In the genomic region with DNA sequence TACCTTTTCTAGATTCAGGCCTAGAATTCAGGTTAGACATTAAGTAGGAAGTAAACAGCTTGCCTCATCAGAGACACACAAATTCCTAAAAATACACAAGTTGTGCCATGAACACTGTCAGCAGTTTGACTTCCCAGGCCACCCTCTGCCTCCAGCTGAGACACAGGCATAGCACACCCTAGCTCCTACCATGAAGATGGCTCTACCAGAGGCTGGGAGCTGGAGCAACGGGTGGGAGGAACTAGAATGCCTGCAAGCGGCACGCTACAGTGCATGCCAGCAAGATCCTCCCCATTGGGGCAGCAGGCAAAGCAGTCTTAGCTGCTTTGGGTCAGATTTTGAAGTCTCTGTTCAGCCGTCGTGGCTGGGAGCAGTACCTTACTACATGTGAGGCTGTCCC, we compare ENCODE assay signal across 14 mouse cellular contexts. TPM values are rescaled to one million over a fixed set of nuclear protein-coding genes. Genes with fewer than 3 reads are reported as not detected.
DNase-seq lines count a peak whose midpoint lies in the region; ATAC-seq and TF ChIP-seq lines count a peak whose summit lies in the region.
"Had no signal": no experiment of that assay in that cellular context is flagged by ENCODE, and none has a peak within 500 bp of the region (broad histone marks: within the 10 kb centered on the region; RNA-seq: fewer than 3 reads in every experiment).

No protein-coding gene starts in this region.

- no peaks in the 10 kb centered on the region for H3K9me3 ChIP-seq in forebrain, embryonic 13.5 days (replicated peaks)
- H3K9me3 ChIP-seq in forebrain, embryonic 14.5 days (replicated peaks; ENCODE audit: control insufficient read depth, low read length): no peaks in the 10 kb centered on the region
- H3K9me3 ChIP-seq in hindbrain, embryonic 10.5 days: no peaks in the 10 kb centered on the region
- no peaks in the 10 kb centered on the region for H3K9me3 ChIP-seq in hindbrain, embryonic 11.5 days (ENCODE audit: control insufficient read depth, low read length)
- no peaks in the 10 kb centered on the region for H3K9me3 ChIP-seq in midbrain, postnatal 0 days (ENCODE audit: low read length)
- H3K9me3 ChIP-seq in midbrain, embryonic 15.5 days: no peaks in the 10 kb centered on the region
- H3K9me3 ChIP-seq: liver, embryonic 13.5 days had no signal

- H3K4me3 ChIP-seq in forebrain, embryonic 13.5 days: no peak overlapping the region
- no peak overlapping the region for H3K4me3 ChIP-seq in forebrain, embryonic 14.5 days (ENCODE audit: low read depth, low read length)
- H3K4me3 ChIP-seq in hindbrain, embryonic 10.5 days: no peak overlapping the region
- H3K4me3 ChIP-seq in hindbrain, embryonic 11.5 days (ENCODE audit: low read depth, low read length): no peak overlapping the region
- no peak overlapping the region for H3K4me3 ChIP-seq in midbrain, postnatal 0 days (ENCODE audit: low read depth, low read length)
- H3K4me3 ChIP-seq in midbrain, embryonic 15.5 days: no peak overlapping the region
- H3K4me3 ChIP-seq: liver, embryonic 13.5 days had no signal

- WGBS in forebrain, embryonic 13.5 days: 78% methylated on average over 5 of the region's 5 CpGs
- WGBS in forebrain, embryonic 14.5 days: 76% methylated on average over 5 of the region's 5 CpGs
- WGBS in hindbrain, embryonic 10.5 days: 73% methylated on average over 5 of the region's 5 CpGs
- 77% methylated on average over 5 of the region's 5 CpGs for WGBS in hindbrain, embryonic 11.5 days
- 68% methylated on average over 5 of the region's 5 CpGs for WGBS in midbrain, postnatal 0 days
- 68% methylated on average over 5 of the region's 5 CpGs for WGBS in midbrain, embryonic 15.5 days

- no peak overlapping the region for H3K9ac ChIP-seq in forebrain, embryonic 13.5 days
- no peak overlapping the region for H3K9ac ChIP-seq in forebrain, embryonic 14.5 days (ENCODE audit: low read length)
- no peak overlapping the region for H3K9ac ChIP-seq in hindbrain, embryonic 11.5 days (ENCODE audit: low read depth, low read length)
- no peak overlapping the region for H3K9ac ChIP-seq in midbrain, postnatal 0 days (replicated peaks; ENCODE audit: low read length, poor library complexity, severe bottlenecking)
- no peak overlapping the region for H3K9ac ChIP-seq in midbrain, embryonic 15.5 days
- H3K9ac ChIP-seq: liver, embryonic 13.5 days had no signal

- H3K36me3 ChIP-seq in forebrain, embryonic 13.5 days (ENCODE audit: poor library complexity, severe bottlenecking): no peaks in the 10 kb centered on the region
- no peaks in the 10 kb centered on the region for H3K36me3 ChIP-seq in forebrain, embryonic 14.5 days (ENCODE audit: control insufficient read depth, insufficient read depth, low read length)
- H3K36me3 ChIP-seq in hindbrain, embryonic 10.5 days: no peaks in the 10 kb centered on the region
- no peaks in the 10 kb centered on the region for H3K36me3 ChIP-seq in hindbrain, embryonic 11.5 days (ENCODE audit: control insufficient read depth, insufficient read depth, low read length)
- no peaks in the 10 kb centered on the region for H3K36me3 ChIP-seq in midbrain, postnatal 0 days (ENCODE audit: insufficient read depth, low read length)
- H3K36me3 ChIP-seq in midbrain, embryonic 15.5 days (replicated peaks): no peaks in the 10 kb centered on the region

- H3K4me1 ChIP-seq in forebrain, embryonic 13.5 days: peaks cover 38% of the 10 kb centered on the region
- H3K4me1 ChIP-seq in forebrain, embryonic 14.5 days (ENCODE audit: control insufficient read depth, insufficient read depth, low read length): peaks cover 14% of the 10 kb centered on the region; the same call in 1 of the 2 replicates
- peaks cover 34% of the 10 kb centered on the region for H3K4me1 ChIP-seq in hindbrain, embryonic 10.5 days (replicated peaks)
- no peaks in the 10 kb centered on the region for H3K4me1 ChIP-seq in hindbrain, embryonic 11.5 days (replicated peaks; ENCODE audit: control insufficient read depth, insufficient read depth, low read length)
- H3K4me1 ChIP-seq in midbrain, postnatal 0 days (ENCODE audit: insufficient read depth, low read length): no peaks in the 10 kb centered on the region
- peaks cover 4% of the 10 kb centered on the region; the same call in 1 of the 2 replicates for H3K4me1 ChIP-seq in midbrain, embryonic 15.5 days

- no peak for ATAC-seq in forebrain, embryonic 13.5 days
- ATAC-seq in forebrain, embryonic 14.5 days: no peak
- no peak for ATAC-seq in hindbrain, embryonic 11.5 days (ENCODE audit: low FRiP score)
- peak; percentile 44; the same call in 1 of the 2 replicates for ATAC-seq in midbrain, postnatal 0 days (ENCODE audit: low FRiP score)
- no peak for ATAC-seq in midbrain, embryonic 15.5 days (replicated peaks)

- peak overlapping the region; percentile 6; the same call in 1 of the 2 replicates for H3K27ac ChIP-seq in forebrain, embryonic 13.5 days
- no peak overlapping the region for H3K27ac ChIP-seq in forebrain, embryonic 14.5 days (ENCODE audit: low read depth, low read length)
- H3K27ac ChIP-seq in hindbrain, embryonic 10.5 days: 0 out of 2 replicates have a peak overlapping the region, but pooled peaks have one; percentile 19
- H3K27ac ChIP-seq in hindbrain, embryonic 11.5 days (ENCODE audit: low read depth, low read length): no peak overlapping the region
- H3K27ac ChIP-seq in midbrain, postnatal 0 days (ENCODE audit: low read depth, low read length): 0 out of 2 replicates have a peak overlapping the region, but pooled peaks have one; percentile 26
- no peak overlapping the region for H3K27ac ChIP-seq in midbrain, embryonic 15.5 days
- H3K27ac ChIP-seq: liver, embryonic 13.5 days had no signal

- TF ChIP-seq CTCF in midbrain, postnatal 0 days (IDR thresholded peaks at IDR 0.05): no peak

- DNase-seq in forebrain, embryonic 14.5 days (ENCODE audit: low spot score): no peak
- DNase-seq in hindbrain, embryonic 10.5 days (ENCODE audit: low spot score): no peak
- no peak for DNase-seq in hindbrain, embryonic 11.5 days (ENCODE audit: low spot score)
- no peak for DNase-seq in midbrain, postnatal 0 days (ENCODE audit: low spot score)
- no peak for DNase-seq in thymus, postnatal 36 days
- no peak for DNase-seq in cerebellum, adult 11-12 months
- DNase-seq: adrenal gland, postnatal 10 days; cerebellum, postnatal 36 days; layer of hippocampus, adult 9-11 months; liver, embryonic 13.5 days; midbrain, embryonic 14.5 days; thymus, adult 2 months had no signal

- H3K4me2 ChIP-seq in forebrain, embryonic 13.5 days: no peak overlapping the region
- H3K4me2 ChIP-seq in forebrain, embryonic 14.5 days (ENCODE audit: low read length): no peak overlapping the region
- H3K4me2 ChIP-seq in hindbrain, embryonic 11.5 days (replicated peaks; ENCODE audit: low read depth, low read length): no peak overlapping the region
- H3K4me2 ChIP-seq in midbrain, postnatal 0 days (ENCODE audit: low read depth, low read length, poor library complexity, severe bottlenecking): no peak overlapping the region
- no peak overlapping the region for H3K4me2 ChIP-seq in midbrain, embryonic 15.5 days
- H3K4me2 ChIP-seq: liver, embryonic 13.5 days had no signal

- H3K27me3 ChIP-seq in forebrain, embryonic 13.5 days: no peaks in the 10 kb centered on the region
- H3K27me3 ChIP-seq in forebrain, embryonic 14.5 days (replicated peaks; ENCODE audit: control insufficient read depth, insufficient read depth, low read length): no peaks in the 10 kb centered on the region
- H3K27me3 ChIP-seq in hindbrain, embryonic 10.5 days (ENCODE audit: insufficient read depth, poor library complexity, severe bottlenecking): no peaks in the 10 kb centered on the region
- H3K27me3 ChIP-seq in hindbrain, embryonic 11.5 days (ENCODE audit: control insufficient read depth, insufficient read depth, low read length): no peaks in the 10 kb centered on the region
- no peaks in the 10 kb centered on the region for H3K27me3 ChIP-seq in midbrain, postnatal 0 days (ENCODE audit: insufficient read depth, low read length)
- H3K27me3 ChIP-seq in midbrain, embryonic 15.5 days (replicated peaks): no peaks in the 10 kb centered on the region
- H3K27me3 ChIP-seq: liver, embryonic 13.5 days had no signal

RNA-seq across cellular contexts. Expression of a gene that starts 57.1 kb away (rescaled TPM):
- 10.8 TPM in 2 replicates for polyA plus RNA-seq in forebrain, embryonic 13.5 days (2015; fragmentation: Nextera tagmentation; extraction: Ambion mirVana)
- 15.4 and 15.8 TPM in 2 replicates for polyA plus RNA-seq in forebrain, embryonic 14.5 days (2014; fragmentation: Nextera tagmentation; extraction: Ambion mirVana)
- 14.5 and 15.8 TPM in 2 replicates for polyA plus RNA-seq in hindbrain, embryonic 10.5 days (2016; fragmentation: Nextera tagmentation; extraction: Ambion mirVana)
- polyA plus RNA-seq in hindbrain, embryonic 11.5 days (2014; fragmentation: Nextera tagmentation; extraction: Ambion mirVana): 18.1 and 20.8 TPM in 2 replicates
- 18.3 and 20.5 TPM in 2 replicates for total RNA-seq in midbrain, postnatal 0 days (2014; rRNA removed)
- 8.7 TPM in 2 replicates for polyA plus RNA-seq in midbrain, postnatal 0 days (2015; fragmentation: Nextera tagmentation; extraction: Ambion mirVana)
- polyA plus RNA-seq in midbrain, embryonic 15.5 days (2015; fragmentation: Nextera tagmentation; extraction: Ambion mirVana): 8.6 and 9.3 TPM in 2 replicates

Comparison
In these comparisons a context has a peak if more than half of its experiments do, and no peak if none do; other contexts are left out.
1. H3K27ac ChIP-seq: peak in forebrain, embryonic 13.5 days (single experiment), hindbrain, embryonic 10.5 days (single experiment) and midbrain, postnatal 0 days (single experiment); none in forebrain, embryonic 14.5 days (single experiment), hindbrain, embryonic 11.5 days (single experiment) and midbrain, embryonic 15.5 days (single experiment).